Mouse (Mus musculus) forebrain, embryonic 10.5 days (tissue): ENCODE data around the gene Kntc1. TPM values are rescaled to one million over a fixed set of nuclear protein-coding genes. Genes with fewer than 3 reads are reported as not detected.

ENCODE experiments used
- DNase-seq: peaks from one replicate; pipeline ENCODE4 v3.0.0-alpha.2; 2017; ENCODE audit warnings: low spot score; ENCODE audit errors: extremely low spot score
- H3K27ac ChIP-seq: fragments of 300-500 bp; sonication (generic); 2 replicates; pipeline ENCODE4 v1.5.1; 2016; ENCODE audit warnings: mild to moderate bottlenecking
- H3K27me3 ChIP-seq: fragments of 300-500 bp; sonication (generic); 2 replicates; pipeline ENCODE4 v1.6.1; 2016; ENCODE audit warnings: mild to moderate bottlenecking; ENCODE audit not compliant: poor library complexity, severe bottlenecking
- H3K36me3 ChIP-seq: fragments of 300-500 bp; sonication (generic); replicated peaks from 2 replicates; pipeline ENCODE4 v1.6.1; 2016; ENCODE audit warnings: mild to moderate bottlenecking, moderate library complexity
- H3K4me1 ChIP-seq: fragments of 300-500 bp; sonication (generic); 2 replicates; pipeline ENCODE4 v1.6.1; 2016
- H3K4me3 ChIP-seq: fragments of 300-500 bp; sonication (generic); 2 replicates; pipeline ENCODE4 v1.5.1; 2016; ENCODE audit warnings: mild to moderate bottlenecking, moderate library complexity
- H3K9me3 ChIP-seq: fragments of 300-500 bp; sonication (generic); 2 replicates; pipeline ENCODE4 v1.6.1; 2016; ENCODE audit warnings: mild to moderate bottlenecking, moderate library complexity
- WGBS: fragments of 180-500 bp; shearing (Covaris S2); methylation state at CpG from one replicate; pipeline ENCODE4 v1.1.7; 2016; 5-methylcytosine and 5-hydroxymethylcytosine counted together
- polyA plus RNA-seq: library from polyadenylated mRNA; unstranded; fragments of >200 nt; fragmentation: Nextera tagmentation; extraction: Ambion mirVana; gene quantifications from 2 replicates; pipeline ENCODE4 v1.2.1, GENCODE M21; 2016

Kntc1 gene
- polyA plus RNA-seq, 1 experiment from 2014 or later, result 51.3 TPM

- 0 out of 2 replicates have a peak, but pooled peaks cover 6% of the 10 kb centered on the region for H3K9me3 ChIP-seq
- H3K27me3 ChIP-seq, result no peaks in the 10 kb centered on the region
- no peak overlapping the region for H3K27ac ChIP-seq
- 93% methylated on average over 9 of the region's 9 CpGs for WGBS
- H3K4me1 ChIP-seq, result peaks cover 7% of the 10 kb centered on the region; the same call in 1 of the 2 replicates
- no peak overlapping the region for H3K4me3 ChIP-seq
- no peaks in the 10 kb centered on the region for H3K36me3 ChIP-seq
- no peak for DNase-seq
Observed at GRCm38 (mm10) chr5:123854511-123854910, 105.0 kb downstream of the Kntc1 start.

DNA sequence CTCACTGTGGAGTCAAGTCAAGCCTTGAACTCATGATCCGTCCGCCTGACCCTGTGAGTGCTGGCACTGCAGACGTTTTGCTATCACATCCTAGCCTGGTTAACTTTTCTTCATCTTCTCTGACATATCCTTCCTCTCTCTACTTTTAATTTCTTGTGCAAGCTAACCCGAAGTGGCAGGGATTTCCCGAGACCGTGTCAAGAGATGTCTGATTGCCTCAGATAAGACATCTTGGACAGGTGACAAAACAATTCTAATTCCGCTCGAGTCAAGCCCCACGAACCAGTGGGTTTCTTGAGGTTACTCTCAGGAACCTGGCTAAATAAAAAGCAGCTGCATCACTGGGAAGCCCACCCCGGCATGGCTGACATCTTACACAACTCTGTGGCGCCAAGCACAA lies 109.3 kb downstream of the Kntc1 start:
- 84% methylated on average over 11 of the region's 11 CpGs for WGBS
- no peak for DNase-seq

GRCm38 (mm10) chr5:123862374-123863350 lies 113.1 kb downstream of the Kntc1 start:
- Histone ChIP-seq H3K27ac (no peak overlapping the region), H3K27me3 (no peaks in the 10 kb centered on the region), H3K4me1 (peaks cover 7% of the 10 kb centered on the region; the same call in 1 of the 2 replicates), H3K4me3 (no peak overlapping the region), H3K36me3 (no peaks in the 10 kb centered on the region), H3K9me3 (no peaks in the 10 kb centered on the region)
- no peak for DNase-seq
- WGBS, result 90% methylated on average over 15 of the region's 15 CpGs

More for the DNA sequence above, 109.3 kb downstream of the Kntc1 start:
- Histone ChIP-seq H3K4me1 (peaks cover 7% of the 10 kb centered on the region; the same call in 1 of the 2 replicates), H3K27me3 (no peaks in the 10 kb centered on the region), H3K27ac (no peak overlapping the region), H3K4me3 (no peak overlapping the region), H3K36me3 (no peaks in the 10 kb centered on the region), H3K9me3 (0 out of 2 replicates have a peak, but pooled peaks cover 6% of the 10 kb centered on the region)

- Histone ChIP-seq H3K4me3 (no peak overlapping the region), H3K9me3 (no peaks in the 10 kb centered on the region), H3K4me1 (peaks cover 6% of the 10 kb centered on the region; the same call in 1 of the 2 replicates), H3K27me3 (no peaks in the 10 kb centered on the region), H3K36me3 (no peaks in the 10 kb centered on the region), H3K27ac (no peak overlapping the region)
- no peak for DNase-seq
- 92% methylated on average over 14 of the region's 14 CpGs for WGBS
Observed at GRCm38 (mm10) chr5:123863934-123864333, 114.4 kb downstream of the Kntc1 start.

DNA sequence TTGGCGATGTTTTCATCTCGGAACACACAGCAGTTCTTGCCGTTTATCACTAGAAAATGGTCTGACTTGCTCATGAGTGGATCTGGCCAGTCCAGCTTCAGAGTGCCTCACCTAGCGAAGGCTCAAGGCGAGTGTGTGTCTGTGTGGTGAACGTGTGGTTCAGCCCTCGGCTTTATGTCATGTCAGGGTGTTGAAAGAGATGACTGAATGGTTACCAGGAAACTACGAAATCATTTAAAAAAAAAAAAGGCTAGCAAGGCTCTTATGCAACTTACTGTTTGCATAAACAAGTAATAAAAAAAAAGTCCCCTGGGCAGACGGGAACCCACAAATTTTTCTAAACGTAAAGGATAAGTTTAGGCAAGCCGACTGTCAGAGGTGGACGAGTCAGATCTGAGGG lies 115.8 kb downstream of the Kntc1 start, which contains the start of gene Hcar2:
Hcar2 (minus strand) TSS at position 135 of the 400 bp plus-strand sequence.
- Histone ChIP-seq H3K9me3 (no peaks in the 10 kb centered on the region), H3K36me3 (no peaks in the 10 kb centered on the region), H3K4me3 (no peak within 1 kb of the TSS), H3K4me1 (no peaks in the 10 kb centered on the region), H3K27me3 (no peaks in the 10 kb centered on the region), H3K27ac (no peak within 1 kb of the TSS)
- 94% methylated on average over 12 of the region's 12 CpGs for WGBS
- no peak for DNase-seq

- no peak overlapping the region for H3K27ac ChIP-seq
- H3K4me3 ChIP-seq, result no peak overlapping the region
- no peak for DNase-seq
- H3K4me1 ChIP-seq, result no peaks in the 10 kb centered on the region
- WGBS, result 94% methylated on average over 4 of the region's 4 CpGs
- no peaks in the 10 kb centered on the region for H3K9me3 ChIP-seq
- H3K27me3 ChIP-seq, result no peaks in the 10 kb centered on the region
- H3K36me3 ChIP-seq, result no peaks in the 10 kb centered on the region
Observed at GRCm38 (mm10) chr5:123866457-123866856, 116.9 kb downstream of the Kntc1 start.

DNA sequence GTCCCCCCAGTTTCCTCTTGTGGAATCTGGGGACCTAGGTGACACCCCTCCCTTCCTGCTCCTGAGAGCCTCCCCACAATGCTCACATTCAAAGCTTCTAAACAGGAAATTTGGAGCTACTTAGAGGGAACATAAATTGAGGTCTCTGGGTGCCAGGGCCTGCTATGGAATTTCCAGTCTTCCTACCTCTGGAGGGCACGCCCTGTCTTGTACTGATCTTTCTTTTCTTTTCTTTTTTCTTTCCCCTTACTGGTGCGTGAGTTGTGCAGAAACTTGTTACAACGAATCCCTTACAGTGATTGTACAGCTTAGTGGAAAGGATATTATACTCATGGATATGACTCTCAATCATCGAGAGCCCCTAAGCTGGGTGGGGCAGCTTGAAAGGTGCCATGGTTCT lies 120.1 kb downstream of the Kntc1 start:
- Histone ChIP-seq H3K9me3 (no peaks in the 10 kb centered on the region), H3K36me3 (no peaks in the 10 kb centered on the region), H3K27me3 (no peaks in the 10 kb centered on the region), H3K27ac (no peak overlapping the region), H3K4me3 (no peak overlapping the region), H3K4me1 (no peaks in the 10 kb centered on the region)
- 91% methylated on average over 4 of the region's 4 CpGs for WGBS
- no peak for DNase-seq

Other genes starting within 250 kb of the Kntc1 start
- gene B3gnt4, start 239.3 kb upstream of the Kntc1 start, polyA plus RNA-seq, result 1.1 and 1.7 TPM in 2 replicates
- gene Diablo, start 225.5 kb upstream of the Kntc1 start, polyA plus RNA-seq, result 148 TPM in 2 replicates
- gene Gm49027, start 224.2 kb upstream of the Kntc1 start, polyA plus RNA-seq, result 0.47 TPM in 1 of 2 replicates, not detected in the other
- 31.1 and 34.5 TPM in 2 replicates for gene Vps33a, start 176.7 kb upstream of the Kntc1 start, polyA plus RNA-seq
- gene Clip1, start 65.1 kb upstream of the Kntc1 start, polyA plus RNA-seq, result 55.6 and 55.8 TPM in 2 replicates
- gene Zcchc8, start 28.6 kb upstream of the Kntc1 start, polyA plus RNA-seq, result 90.6 and 92.2 TPM in 2 replicates
- 130 and 137 TPM in 2 replicates for gene Rsrc2, start 302 bp upstream of the Kntc1 start, polyA plus RNA-seq
- gene Hcar2, start 115.8 kb downstream of the Kntc1 start, polyA plus RNA-seq, result not detected in 2 replicates
- gene Hcar1, start 130.3 kb downstream of the Kntc1 start, polyA plus RNA-seq, result not detected in 2 replicates
- gene Denr, start 157.5 kb downstream of the Kntc1 start, polyA plus RNA-seq, result 177 and 188 TPM in 2 replicates
- gene Gm43518, start 177.7 kb downstream of the Kntc1 start, polyA plus RNA-seq, result 1.7 TPM in 2 replicates
- gene Ccdc62, start 181.0 kb downstream of the Kntc1 start, polyA plus RNA-seq, result 5.0 and 7.0 TPM in 2 replicates
- gene Hip1r, start 223.9 kb downstream of the Kntc1 start, polyA plus RNA-seq, result 7.7 and 11.1 TPM in 2 replicates